Comparison of ENCODE assay signal across 13 mouse cellular contexts in the genomic region with DNA sequence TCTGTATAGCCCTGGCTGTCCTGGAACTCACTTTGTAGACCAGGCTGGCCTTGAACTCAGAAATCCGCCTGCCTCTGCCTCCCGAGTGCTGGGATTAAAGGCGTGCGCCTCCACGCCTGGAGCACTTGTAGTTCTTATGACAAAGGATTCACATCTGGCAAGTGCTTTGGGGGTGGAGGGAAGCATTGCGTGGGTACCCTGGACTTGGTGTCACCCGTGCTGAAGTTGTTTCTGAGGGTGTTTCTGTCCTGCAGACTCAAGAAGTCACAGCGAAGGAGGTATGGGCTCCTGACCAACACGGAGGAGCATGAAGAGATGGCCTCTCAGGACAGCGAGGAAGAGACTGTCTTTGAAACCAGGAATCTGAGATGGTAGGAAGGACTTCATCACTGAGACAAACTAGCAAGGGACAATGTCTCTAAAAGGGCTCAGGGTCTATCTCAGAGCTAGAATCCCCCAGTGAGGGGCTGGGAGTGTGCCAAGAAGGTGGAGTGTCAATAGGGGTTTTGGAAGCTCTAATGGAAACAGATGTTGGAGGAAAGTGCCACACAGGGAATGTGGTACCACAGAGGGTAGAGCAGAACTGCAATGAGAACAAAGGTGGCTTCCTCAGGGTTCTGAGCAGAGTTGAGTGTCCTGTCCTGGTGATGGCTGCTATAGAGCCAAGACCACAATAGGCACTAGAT. TPM values are rescaled to one million over a fixed set of nuclear protein-coding genes. Genes with fewer than 3 reads are reported as not detected.
DNase-seq lines count a peak whose midpoint lies in the region; ATAC-seq and TF ChIP-seq lines count a peak whose summit lies in the region.
"Had no signal": no experiment of that assay in that cellular context is flagged by ENCODE, and none has a peak within 500 bp of the region (broad histone marks: within the 10 kb centered on the region; RNA-seq: fewer than 3 reads in every experiment).

No protein-coding gene starts in this region.

- DNase-seq in embryonic facial prominence, embryonic 10.5 days (ENCODE audit: low spot score): no peak
- DNase-seq in kidney, adult 9 months: peak; percentile 26
- DNase-seq: gastrocnemius, postnatal 10 days; heart, postnatal 36 days; kidney, adult 18-20 months; right cerebral cortex, postnatal 4 days had no signal

- ATAC-seq in embryonic facial prominence, embryonic 13.5 days (ENCODE audit: insufficient number of reproducible peaks, insufficient read depth, low FRiP score, low TSS enrichment, low read depth): no peak
- ATAC-seq in kidney, embryonic 14.5 days (ENCODE audit: low FRiP score, low TSS enrichment): no peak
- no peak for ATAC-seq in midbrain, embryonic 16.5 days
- no peak for ATAC-seq in midbrain, embryonic 15.5 days (replicated peaks)
- ATAC-seq in heart, embryonic 11.5 days (replicated peaks; ENCODE audit: insufficient number of reproducible peaks, low FRiP score, low TSS enrichment): no peak

- H3K4me3 ChIP-seq in embryonic facial prominence, embryonic 13.5 days: no peak overlapping the region
- no peak overlapping the region for H3K4me3 ChIP-seq in embryonic facial prominence, embryonic 10.5 days
- H3K4me3 ChIP-seq in kidney, embryonic 14.5 days (ENCODE audit: low read length): no peak overlapping the region
- no peak overlapping the region for H3K4me3 ChIP-seq in midbrain, embryonic 16.5 days (ENCODE audit: low read depth, low read length)
- no peak overlapping the region for H3K4me3 ChIP-seq in midbrain, embryonic 15.5 days
- H3K4me3 ChIP-seq in myocyte: peak overlapping the region; percentile 33
- H3K4me3 ChIP-seq in heart, embryonic 11.5 days (ENCODE audit: low read depth, low read length): no peak overlapping the region

- peak overlapping the region; percentile 22; the same call in 1 of the 2 replicates for H3K27ac ChIP-seq in embryonic facial prominence, embryonic 13.5 days
- H3K27ac ChIP-seq in embryonic facial prominence, embryonic 10.5 days (replicated peaks): no peak overlapping the region
- no peak overlapping the region for H3K27ac ChIP-seq in kidney, embryonic 14.5 days (ENCODE audit: low read depth, low read length)
- H3K27ac ChIP-seq in midbrain, embryonic 16.5 days (ENCODE audit: low read length): no peak overlapping the region
- no peak overlapping the region for H3K27ac ChIP-seq in midbrain, embryonic 15.5 days
- no peak overlapping the region for H3K27ac ChIP-seq in heart, embryonic 11.5 days (ENCODE audit: low read depth, low read length)

- H3ac ChIP-seq in myocyte (ENCODE audit: control insufficient read depth, insufficient read length): no peak overlapping the region

- peaks cover 31% of the 10 kb centered on the region for H3K4me1 ChIP-seq in embryonic facial prominence, embryonic 13.5 days
- H3K4me1 ChIP-seq in embryonic facial prominence, embryonic 10.5 days: peaks cover 68% of the 10 kb centered on the region
- peaks cover 19% of the 10 kb centered on the region for H3K4me1 ChIP-seq in kidney, embryonic 14.5 days (ENCODE audit: control insufficient read depth, insufficient read depth, low read length)
- H3K4me1 ChIP-seq in midbrain, embryonic 16.5 days (ENCODE audit: control insufficient read depth, insufficient read depth, low read length): peaks cover 25% of the 10 kb centered on the region
- H3K4me1 ChIP-seq in midbrain, embryonic 15.5 days: peaks cover 44% of the 10 kb centered on the region
- peaks cover 13% of the 10 kb centered on the region for H3K4me1 ChIP-seq in heart, embryonic 11.5 days (ENCODE audit: control insufficient read depth, insufficient read depth, low read length)

- TF ChIP-seq POLR2A in myocyte (IDR thresholded peaks at IDR 0.05; ENCODE audit: insufficient read length, low read depth): no peak

- H3K9ac ChIP-seq in embryonic facial prominence, embryonic 13.5 days: 0 out of 2 replicates have a peak overlapping the region, but pooled peaks have one; percentile 21
- no peak overlapping the region for H3K9ac ChIP-seq in kidney, embryonic 14.5 days (ENCODE audit: low read depth, low read length)
- H3K9ac ChIP-seq in midbrain, embryonic 16.5 days (ENCODE audit: low read depth, low read length): 0 out of 2 replicates have a peak overlapping the region, but pooled peaks have one; percentile 32
- H3K9ac ChIP-seq in midbrain, embryonic 15.5 days: no peak overlapping the region
- no peak overlapping the region for H3K9ac ChIP-seq in heart, embryonic 11.5 days (ENCODE audit: low read depth, low read length)

- H3K9me3 ChIP-seq in embryonic facial prominence, embryonic 13.5 days: no peaks in the 10 kb centered on the region
- H3K9me3 ChIP-seq in embryonic facial prominence, embryonic 10.5 days: no peaks in the 10 kb centered on the region
- H3K9me3 ChIP-seq in kidney, embryonic 14.5 days (ENCODE audit: control insufficient read depth, low read length): no peaks in the 10 kb centered on the region
- H3K9me3 ChIP-seq in midbrain, embryonic 16.5 days (replicated peaks; ENCODE audit: control insufficient read depth, low read length, poor library complexity, severe bottlenecking): no peaks in the 10 kb centered on the region
- H3K9me3 ChIP-seq in midbrain, embryonic 15.5 days: no peaks in the 10 kb centered on the region
- no peaks in the 10 kb centered on the region for H3K9me3 ChIP-seq in heart, embryonic 11.5 days (replicated peaks; ENCODE audit: control insufficient read depth, low read length)
- H3K9me3 ChIP-seq: heart, embryonic 10.5 days had no signal

- WGBS in embryonic facial prominence, embryonic 13.5 days: 85% methylated on average over 10 of the region's 10 CpGs
- WGBS in embryonic facial prominence, embryonic 10.5 days: 86% methylated on average over 10 of the region's 10 CpGs
- 86% methylated on average over 10 of the region's 10 CpGs for WGBS in kidney, embryonic 14.5 days
- WGBS in midbrain, embryonic 16.5 days: 86% methylated on average over 10 of the region's 10 CpGs
- WGBS in midbrain, embryonic 15.5 days: 89% methylated on average over 10 of the region's 10 CpGs
- WGBS in heart, embryonic 11.5 days (ENCODE audit: insufficient replicate concordance): 79% methylated on average over 10 of the region's 10 CpGs

- H3K79me2 ChIP-seq in myocyte (ENCODE audit: control insufficient read depth, insufficient read depth): peaks cover 11% of the 10 kb centered on the region

- H3K27me3 ChIP-seq in embryonic facial prominence, embryonic 13.5 days: no peaks in the 10 kb centered on the region
- H3K27me3 ChIP-seq in embryonic facial prominence, embryonic 10.5 days (replicated peaks; ENCODE audit: low read depth, poor library complexity, severe bottlenecking): no peaks in the 10 kb centered on the region
- H3K27me3 ChIP-seq in kidney, embryonic 14.5 days (ENCODE audit: control insufficient read depth, insufficient read depth, low read length): no peaks in the 10 kb centered on the region; the same call in 1 of the 2 replicates
- H3K27me3 ChIP-seq in midbrain, embryonic 16.5 days (ENCODE audit: control insufficient read depth, insufficient read depth, low read depth, low read length): no peaks in the 10 kb centered on the region
- no peaks in the 10 kb centered on the region for H3K27me3 ChIP-seq in midbrain, embryonic 15.5 days (replicated peaks)
- no peaks in the 10 kb centered on the region for H3K27me3 ChIP-seq in myocyte (ENCODE audit: control insufficient read depth, insufficient read depth, insufficient read length)
- H3K27me3 ChIP-seq in heart, embryonic 11.5 days (ENCODE audit: control insufficient read depth, insufficient read depth, low read length): no peaks in the 10 kb centered on the region

- H3K36me3 ChIP-seq in embryonic facial prominence, embryonic 13.5 days: peaks cover 28% of the 10 kb centered on the region
- H3K36me3 ChIP-seq in embryonic facial prominence, embryonic 10.5 days (replicated peaks): peaks cover 35% of the 10 kb centered on the region
- H3K36me3 ChIP-seq in kidney, embryonic 14.5 days (ENCODE audit: control insufficient read depth, insufficient read depth, low read length): peaks cover 33% of the 10 kb centered on the region
- H3K36me3 ChIP-seq in midbrain, embryonic 16.5 days (ENCODE audit: control insufficient read depth, insufficient read depth, low read length): peaks cover 19% of the 10 kb centered on the region
- peaks cover 22% of the 10 kb centered on the region for H3K36me3 ChIP-seq in midbrain, embryonic 15.5 days (replicated peaks)
- peaks cover 6% of the 10 kb centered on the region for H3K36me3 ChIP-seq in myocyte (ENCODE audit: control insufficient read depth, insufficient read depth)
- H3K36me3 ChIP-seq in heart, embryonic 11.5 days (ENCODE audit: control insufficient read depth, insufficient read depth, low read length): peaks cover 20% of the 10 kb centered on the region

- no peak overlapping the region for H3K4me2 ChIP-seq in embryonic facial prominence, embryonic 13.5 days
- no peak overlapping the region for H3K4me2 ChIP-seq in kidney, embryonic 14.5 days (replicated peaks; ENCODE audit: low read depth, low read length)
- H3K4me2 ChIP-seq in midbrain, embryonic 16.5 days (ENCODE audit: low read length): no peak overlapping the region
- H3K4me2 ChIP-seq in midbrain, embryonic 15.5 days: no peak overlapping the region
- no peak overlapping the region for H3K4me2 ChIP-seq in myocyte (ENCODE audit: low read depth)
- H3K4me2 ChIP-seq in heart, embryonic 11.5 days: no peak overlapping the region

RNA-seq across cellular contexts. Expression of gene 1600002K03Rik, which starts 1.4 kb away (rescaled TPM):
- 11.0 and 11.6 TPM in 2 replicates for polyA plus RNA-seq in embryonic facial prominence, embryonic 13.5 days (2015; fragmentation: Nextera tagmentation; extraction: Ambion mirVana)
- 10.8 and 12.0 TPM in 2 replicates for polyA plus RNA-seq in embryonic facial prominence, embryonic 10.5 days (2016; fragmentation: Nextera tagmentation; extraction: Ambion mirVana)
- 10.3 and 12.1 TPM in 2 replicates for polyA plus RNA-seq in kidney, embryonic 14.5 days (2014; fragmentation: Nextera tagmentation; extraction: Ambion mirVana)
- polyA plus RNA-seq in midbrain, embryonic 16.5 days (2015; fragmentation: Nextera tagmentation; extraction: Ambion mirVana): 11.0 and 11.4 TPM in 2 replicates
- polyA plus RNA-seq in midbrain, embryonic 15.5 days (2015; fragmentation: Nextera tagmentation; extraction: Ambion mirVana): 13.3 and 14.7 TPM in 2 replicates
- 23.5 TPM for polyA plus RNA-seq in myocyte (2012; fragmentation: generic; extraction: Trizol)
- 9.6 and 12.4 TPM in 2 replicates for polyA plus RNA-seq in heart, embryonic 11.5 days (2014; fragmentation: Nextera tagmentation; extraction: Ambion mirVana)

RNA-seq across cellular contexts. Expression of gene Efna2, which starts 5.2 kb away (rescaled TPM):
- polyA plus RNA-seq in embryonic facial prominence, embryonic 13.5 days (2015; fragmentation: Nextera tagmentation; extraction: Ambion mirVana): 26.8 and 38.8 TPM in 2 replicates
- polyA plus RNA-seq in embryonic facial prominence, embryonic 10.5 days (2016; fragmentation: Nextera tagmentation; extraction: Ambion mirVana): 45.2 and 50.1 TPM in 2 replicates
- polyA plus RNA-seq in kidney, embryonic 14.5 days (2014; fragmentation: Nextera tagmentation; extraction: Ambion mirVana): 15.4 and 17.3 TPM in 2 replicates
- polyA plus RNA-seq in midbrain, embryonic 16.5 days (2015; fragmentation: Nextera tagmentation; extraction: Ambion mirVana): 37.3 and 43.3 TPM in 2 replicates
- polyA plus RNA-seq in midbrain, embryonic 15.5 days (2015; fragmentation: Nextera tagmentation; extraction: Ambion mirVana): 53.4 and 54.6 TPM in 2 replicates
- 3.6 TPM for polyA plus RNA-seq in myocyte (2012; fragmentation: generic; extraction: Trizol)
- 13.9 and 14.8 TPM in 2 replicates for polyA plus RNA-seq in heart, embryonic 11.5 days (2014; fragmentation: Nextera tagmentation; extraction: Ambion mirVana)

RNA-seq across cellular contexts. Expression of gene Cirbp, which starts 8.3 kb away (rescaled TPM):
- polyA plus RNA-seq in embryonic facial prominence, embryonic 13.5 days (2015; fragmentation: Nextera tagmentation; extraction: Ambion mirVana): 142 and 162 TPM in 2 replicates
- 93.2 and 110 TPM in 2 replicates for polyA plus RNA-seq in embryonic facial prominence, embryonic 10.5 days (2016; fragmentation: Nextera tagmentation; extraction: Ambion mirVana)
- polyA plus RNA-seq in kidney, embryonic 14.5 days (2014; fragmentation: Nextera tagmentation; extraction: Ambion mirVana): 80.0 and 104 TPM in 2 replicates
- polyA plus RNA-seq in midbrain, embryonic 16.5 days (2015; fragmentation: Nextera tagmentation; extraction: Ambion mirVana): 380 and 398 TPM in 2 replicates
- 364 and 392 TPM in 2 replicates for polyA plus RNA-seq in midbrain, embryonic 15.5 days (2015; fragmentation: Nextera tagmentation; extraction: Ambion mirVana)
- 54.2 TPM for polyA plus RNA-seq in myocyte (2012; fragmentation: generic; extraction: Trizol)
- 49.1 and 52.7 TPM in 2 replicates for polyA plus RNA-seq in heart, embryonic 11.5 days (2014; fragmentation: Nextera tagmentation; extraction: Ambion mirVana)

RNA-seq across cellular contexts. Expression of gene Midn, which starts 26.0 kb away (rescaled TPM):
- 21.2 and 25.7 TPM in 2 replicates for polyA plus RNA-seq in embryonic facial prominence, embryonic 13.5 days (2015; fragmentation: Nextera tagmentation; extraction: Ambion mirVana)
- 22.2 TPM in 2 replicates for polyA plus RNA-seq in embryonic facial prominence, embryonic 10.5 days (2016; fragmentation: Nextera tagmentation; extraction: Ambion mirVana)
- 42.3 and 46.2 TPM in 2 replicates for polyA plus RNA-seq in kidney, embryonic 14.5 days (2014; fragmentation: Nextera tagmentation; extraction: Ambion mirVana)
- polyA plus RNA-seq in midbrain, embryonic 16.5 days (2015; fragmentation: Nextera tagmentation; extraction: Ambion mirVana): 15.5 and 21.1 TPM in 2 replicates
- 29.5 and 29.9 TPM in 2 replicates for polyA plus RNA-seq in midbrain, embryonic 15.5 days (2015; fragmentation: Nextera tagmentation; extraction: Ambion mirVana)
- polyA plus RNA-seq in myocyte (2012; fragmentation: generic; extraction: Trizol): 131 TPM
- 29.5 and 31.9 TPM in 2 replicates for polyA plus RNA-seq in heart, embryonic 11.5 days (2014; fragmentation: Nextera tagmentation; extraction: Ambion mirVana)

RNA-seq across cellular contexts. Expression of gene Cbarp, which starts 33.5 kb away (rescaled TPM):
- 6.8 and 9.8 TPM in 2 replicates for polyA plus RNA-seq in embryonic facial prominence, embryonic 13.5 days (2015; fragmentation: Nextera tagmentation; extraction: Ambion mirVana)
- polyA plus RNA-seq in embryonic facial prominence, embryonic 10.5 days (2016; fragmentation: Nextera tagmentation; extraction: Ambion mirVana): 4.9 and 8.5 TPM in 2 replicates
- polyA plus RNA-seq in kidney, embryonic 14.5 days (2014; fragmentation: Nextera tagmentation; extraction: Ambion mirVana): 8.1 and 8.4 TPM in 2 replicates
- 70.3 and 81.6 TPM in 2 replicates for polyA plus RNA-seq in midbrain, embryonic 16.5 days (2015; fragmentation: Nextera tagmentation; extraction: Ambion mirVana)
- polyA plus RNA-seq in midbrain, embryonic 15.5 days (2015; fragmentation: Nextera tagmentation; extraction: Ambion mirVana): 65.7 and 66.9 TPM in 2 replicates
- polyA plus RNA-seq in myocyte (2012; fragmentation: generic; extraction: Trizol): 10.0 TPM
- polyA plus RNA-seq in heart, embryonic 11.5 days (2014; fragmentation: Nextera tagmentation; extraction: Ambion mirVana): 2.5 and 2.7 TPM in 2 replicates

Comparison
In these comparisons a context has a peak if more than half of its experiments do, and no peak if none do; other contexts are left out.
1. H3K9ac ChIP-seq: peak in embryonic facial prominence, embryonic 13.5 days (single experiment) and midbrain, embryonic 16.5 days (single experiment); none in kidney, embryonic 14.5 days (single experiment), midbrain, embryonic 15.5 days (single experiment) and heart, embryonic 11.5 days (single experiment).